Mouse (Mus musculus): ENCODE measurements at regions not wholly inside any gene's neighbourhood (a gene's known extent, or its start where the extent isn't known, plus 50 kb on each side); places are given as distances from the start of the nearest gene placed in this dataset.

GRCm38 (mm10) chr12:52368034-52368433, 135.7 kb upstream of the Arhgap5 start:
- Histone ChIP-seq H3K4me1 (ENCODE audit: control insufficient read depth, insufficient read depth, low read length) (no peaks in the 10 kb centered on the region), H3K27ac (ENCODE audit: insufficient read depth, low read depth, low read length) (no peak overlapping the region), H3K4me3 (ENCODE audit: insufficient read depth, low read length) (no peak overlapping the region)
- TF ChIP-seq POLR2A (IDR thresholded peaks at IDR 0.05; ENCODE audit: borderline replicate concordance, low read depth, low read length) (no peak), CTCF (IDR thresholded peaks at IDR 0.05; ENCODE audit: low read depth, low read length) (no peak)

- no peak overlapping the region for H3K27ac ChIP-seq (ENCODE audit: insufficient read depth, low read depth, low read length)
- no peak for TF ChIP-seq CTCF (IDR thresholded peaks at IDR 0.05; ENCODE audit: low read depth, low read length)
- TF ChIP-seq POLR2A (IDR thresholded peaks at IDR 0.05; ENCODE audit: borderline replicate concordance, low read depth, low read length) = no peak
- no peaks in the 10 kb centered on the region for H3K4me1 ChIP-seq (ENCODE audit: control insufficient read depth, insufficient read depth, low read length)
- no peak overlapping the region for H3K4me3 ChIP-seq (ENCODE audit: insufficient read depth, low read length)
Measured at GRCm38 (mm10) chr12:52368466-52368865, 135.3 kb upstream of the Arhgap5 start.

GRCm38 (mm10) chr12:52370153-52370710, 133.5 kb upstream of the Arhgap5 start:
- H3K4me3 ChIP-seq (ENCODE audit: insufficient read depth, low read length) = no peak overlapping the region

GRCm38 (mm10) chr12:52375116-52375515, 128.7 kb upstream of the Arhgap5 start:
- TF ChIP-seq CTCF (IDR thresholded peaks at IDR 0.05; ENCODE audit: low read depth, low read length) (no peak), POLR2A (IDR thresholded peaks at IDR 0.05; ENCODE audit: borderline replicate concordance, low read depth, low read length) (no peak)
- Histone ChIP-seq H3K27ac (ENCODE audit: insufficient read depth, low read depth, low read length) (no peak overlapping the region), H3K4me1 (ENCODE audit: control insufficient read depth, insufficient read depth, low read length) (no peaks in the 10 kb centered on the region), H3K4me3 (ENCODE audit: insufficient read depth, low read length) (no peak overlapping the region)

More at GRCm38 (mm10) chr12:52370153-52370710, 133.5 kb upstream of the Arhgap5 start:
- Histone ChIP-seq H3K27ac (ENCODE audit: insufficient read depth, low read depth, low read length) (no peak overlapping the region), H3K4me1 (ENCODE audit: control insufficient read depth, insufficient read depth, low read length) (no peaks in the 10 kb centered on the region)
- no peak for TF ChIP-seq CTCF (IDR thresholded peaks at IDR 0.05; ENCODE audit: low read depth, low read length)
- TF ChIP-seq POLR2A (IDR thresholded peaks at IDR 0.05; ENCODE audit: borderline replicate concordance, low read depth, low read length) = no peak

- Histone ChIP-seq H3K27ac (ENCODE audit: insufficient read depth, low read depth, low read length) (no peak overlapping the region), H3K4me3 (ENCODE audit: insufficient read depth, low read length) (no peak overlapping the region), H3K4me1 (ENCODE audit: control insufficient read depth, insufficient read depth, low read length) (no peaks in the 10 kb centered on the region; the same call in 1 of the 2 replicates)
- TF ChIP-seq POLR2A (IDR thresholded peaks at IDR 0.05; ENCODE audit: borderline replicate concordance, low read depth, low read length) (no peak), CTCF (IDR thresholded peaks at IDR 0.05; ENCODE audit: low read depth, low read length) (no peak)
Measured at GRCm38 (mm10) chr12:52376692-52377462, 126.9 kb upstream of the Arhgap5 start.

GRCm38 (mm10) chr12:52377463-52377848, 126.3 kb upstream of the Arhgap5 start:
- H3K4me1 ChIP-seq (ENCODE audit: control insufficient read depth, insufficient read depth, low read length) = peaks cover 6% of the 10 kb centered on the region
- H3K27ac ChIP-seq (ENCODE audit: insufficient read depth, low read depth, low read length) = no peak overlapping the region
- no peak overlapping the region for H3K4me3 ChIP-seq (ENCODE audit: insufficient read depth, low read length)
- TF ChIP-seq POLR2A (IDR thresholded peaks at IDR 0.05; ENCODE audit: borderline replicate concordance, low read depth, low read length) = no peak
- TF ChIP-seq CTCF (IDR thresholded peaks at IDR 0.05; ENCODE audit: low read depth, low read length) = no peak

GRCm38 (mm10) chr12:52379245-52379644, 124.5 kb upstream of the Arhgap5 start:
- Histone ChIP-seq H3K4me3 (ENCODE audit: insufficient read depth, low read length) (no peak overlapping the region), H3K27ac (ENCODE audit: insufficient read depth, low read depth, low read length) (no peak overlapping the region), H3K4me1 (ENCODE audit: control insufficient read depth, insufficient read depth, low read length) (peaks cover 11% of the 10 kb centered on the region)
- no peak for TF ChIP-seq POLR2A (IDR thresholded peaks at IDR 0.05; ENCODE audit: borderline replicate concordance, low read depth, low read length)
- TF ChIP-seq CTCF (IDR thresholded peaks at IDR 0.05; ENCODE audit: low read depth, low read length) = no peak

GRCm38 (mm10) chr12:52379960-52380359, 123.8 kb upstream of the Arhgap5 start:
- no peak overlapping the region for H3K27ac ChIP-seq (ENCODE audit: insufficient read depth, low read depth, low read length)
- H3K4me1 ChIP-seq (ENCODE audit: control insufficient read depth, insufficient read depth, low read length) = peaks cover 11% of the 10 kb centered on the region
- no peak overlapping the region for H3K4me3 ChIP-seq (ENCODE audit: insufficient read depth, low read length)
- TF ChIP-seq POLR2A (IDR thresholded peaks at IDR 0.05; ENCODE audit: borderline replicate concordance, low read depth, low read length) (no peak), CTCF (IDR thresholded peaks at IDR 0.05; ENCODE audit: low read depth, low read length) (no peak)

- no peak for TF ChIP-seq POLR2A (IDR thresholded peaks at IDR 0.05; ENCODE audit: borderline replicate concordance, low read depth, low read length)
- no peak for TF ChIP-seq CTCF (IDR thresholded peaks at IDR 0.05; ENCODE audit: low read depth, low read length)
- no peak overlapping the region for H3K27ac ChIP-seq (ENCODE audit: insufficient read depth, low read depth, low read length)
- peaks cover 11% of the 10 kb centered on the region for H3K4me1 ChIP-seq (ENCODE audit: control insufficient read depth, insufficient read depth, low read length)
- H3K4me3 ChIP-seq (ENCODE audit: insufficient read depth, low read length) = no peak overlapping the region
Measured at GRCm38 (mm10) chr12:52381161-52381967, 122.4 kb upstream of the Arhgap5 start.

GRCm38 (mm10) chr12:52381968-52382325, 121.8 kb upstream of the Arhgap5 start:
- TF ChIP-seq POLR2A (IDR thresholded peaks at IDR 0.05; ENCODE audit: borderline replicate concordance, low read depth, low read length) = no peak
- TF ChIP-seq CTCF (IDR thresholded peaks at IDR 0.05; ENCODE audit: low read depth, low read length) = no peak
- no peak overlapping the region for H3K4me3 ChIP-seq (ENCODE audit: insufficient read depth, low read length)
- peaks cover 11% of the 10 kb centered on the region for H3K4me1 ChIP-seq (ENCODE audit: control insufficient read depth, insufficient read depth, low read length)
- H3K27ac ChIP-seq (ENCODE audit: insufficient read depth, low read depth, low read length) = no peak overlapping the region
